Mouse (Mus musculus) forebrain, embryonic 15.5 days (tissue): ENCODE results near the gene Cdh24. TPM values are rescaled to one million over a fixed set of nuclear protein-coding genes. Genes with fewer than 3 reads are reported as not detected.

ENCODE experiments used
- ATAC-seq: fragments of 200-750 bp; cut with Nextera tagmentation; replicated peaks from 2 replicates; pipeline ENCODE4 v1.8.0; 2017; ENCODE audit warnings: mild to moderate bottlenecking, moderate TSS enrichment, moderate library complexity
- H3K27ac ChIP-seq: fragments of 300-500 bp; sonication (generic); replicated peaks from 2 replicates; pipeline ENCODE4 v1.5.1; 2015; ENCODE audit warnings: mild to moderate bottlenecking, inconsistent platforms
- H3K27me3 ChIP-seq: fragments of 300-500 bp; sonication (generic); 2 replicates; pipeline ENCODE4 v1.6.1; 2015; ENCODE audit warnings: inconsistent platforms
- H3K36me3 ChIP-seq: fragments of 300-500 bp; sonication (generic); 2 replicates; pipeline ENCODE4 v1.6.1; 2015; ENCODE audit warnings: mild to moderate bottlenecking, inconsistent platforms
- H3K4me1 ChIP-seq: fragments of 300-500 bp; sonication (generic); 2 replicates; pipeline ENCODE4 v1.6.1; 2015; ENCODE audit warnings: inconsistent platforms
- H3K4me2 ChIP-seq: fragments of 300-500 bp; sonication (generic); replicated peaks from 2 replicates; pipeline ENCODE4 v1.6.1; 2015; ENCODE audit warnings: mild to moderate bottlenecking, inconsistent platforms
- H3K4me3 ChIP-seq: fragments of 300-500 bp; sonication (generic); 2 replicates; pipeline ENCODE4 v1.5.1; 2015; ENCODE audit warnings: mild to moderate bottlenecking, inconsistent platforms
- H3K9ac ChIP-seq: fragments of 300-500 bp; sonication (generic); replicated peaks from 2 replicates; pipeline ENCODE4 v1.6.1; 2015; ENCODE audit warnings: mild to moderate bottlenecking, inconsistent platforms
- H3K9me3 ChIP-seq: fragments of 300-500 bp; sonication (generic); 2 replicates; pipeline ENCODE4 v1.6.1; 2016; ENCODE audit warnings: inconsistent platforms
- WGBS: fragments of 180-500 bp; shearing (Covaris S2); methylation state at CpG from one replicate; pipeline ENCODE4 v1.1.7; 2015; ENCODE audit warnings: mixed read lengths; 5-methylcytosine and 5-hydroxymethylcytosine counted together
- polyA plus RNA-seq: library from polyadenylated mRNA; unstranded; fragments of >200 nt; fragmentation: Nextera tagmentation; extraction: Ambion mirVana; gene quantifications from 2 replicates; pipeline ENCODE4 v1.2.1, GENCODE M21; 2015

Cdh24 gene
- polyA plus RNA-seq, 1 experiment from 2014 or later: 7.6 TPM

GRCm38 (mm10) chr14:54640121-54640520 lies 1.0 kb downstream of the Cdh24 start:
- Histone ChIP-seq H3K9me3 (no peaks in the 10 kb centered on the region), H3K4me2 (peak overlapping the region; percentile 63), H3K36me3 (peaks cover 43% of the 10 kb centered on the region), H3K4me3 (peak overlapping the region; percentile 72), H3K27ac (no peak overlapping the region), H3K27me3 (no peaks in the 10 kb centered on the region), H3K4me1 (peaks cover 25% of the 10 kb centered on the region), H3K9ac (peak overlapping the region; percentile 42)
- ATAC-seq: no peak
- WGBS: 4% methylated on average over 4 of the region's 4 CpGs

GRCm38 (mm10) chr14:54638210-54638609 lies 3.0 kb downstream of the Cdh24 start:
- no peak for ATAC-seq
- Histone ChIP-seq H3K4me1 (peaks cover 25% of the 10 kb centered on the region), H3K4me3 (no peak overlapping the region), H3K9ac (no peak overlapping the region), H3K9me3 (no peaks in the 10 kb centered on the region), H3K27ac (no peak overlapping the region), H3K4me2 (no peak overlapping the region), H3K36me3 (peaks cover 34% of the 10 kb centered on the region), H3K27me3 (no peaks in the 10 kb centered on the region)
- 71% methylated on average over 5 of the region's 5 CpGs for WGBS

DNA sequence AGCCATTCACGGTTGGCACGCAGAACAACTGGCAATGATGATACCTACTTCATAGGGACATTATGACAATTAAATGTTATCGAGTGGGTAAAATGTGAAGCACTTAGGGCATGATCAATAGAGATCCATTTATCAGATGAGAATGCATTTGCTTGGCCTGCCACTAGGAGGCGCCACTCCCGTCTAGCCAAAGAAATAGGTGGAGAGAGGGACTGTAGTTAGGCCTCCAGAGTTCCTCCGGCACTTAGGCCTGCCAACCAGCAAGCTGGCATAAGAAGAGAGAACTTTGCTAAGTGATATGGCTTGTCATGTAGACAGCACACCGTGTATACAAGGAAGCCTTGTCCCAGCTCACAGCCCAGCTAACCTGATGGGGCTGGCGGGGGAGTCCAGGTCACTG lies 4.2 kb downstream of the Cdh24 start:
- Histone ChIP-seq H3K9ac (no peak overlapping the region), H3K27me3 (no peaks in the 10 kb centered on the region), H3K27ac (no peak overlapping the region), H3K9me3 (no peaks in the 10 kb centered on the region), H3K36me3 (peaks cover 35% of the 10 kb centered on the region), H3K4me3 (no peak overlapping the region), H3K4me2 (no peak overlapping the region), H3K4me1 (peaks cover 25% of the 10 kb centered on the region)
- 44% methylated on average over 8 of the region's 8 CpGs for WGBS
- no peak for ATAC-seq

- peaks cover 11% of the 10 kb centered on the region for H3K4me1 ChIP-seq
- H3K9ac ChIP-seq: no peak overlapping the region
- H3K9me3 ChIP-seq: no peaks in the 10 kb centered on the region
- H3K36me3 ChIP-seq: peaks cover 51% of the 10 kb centered on the region
- no peak overlapping the region for H3K27ac ChIP-seq
- H3K4me2 ChIP-seq: no peak overlapping the region
- WGBS: 88% methylated on average over 4 of the region's 4 CpGs
- ATAC-seq: no peak
- H3K27me3 ChIP-seq: no peaks in the 10 kb centered on the region
- H3K4me3 ChIP-seq: no peak overlapping the region
Measured at GRCm38 (mm10) chr14:54634182-54634581, 7.0 kb downstream of the Cdh24 start.

DNA sequence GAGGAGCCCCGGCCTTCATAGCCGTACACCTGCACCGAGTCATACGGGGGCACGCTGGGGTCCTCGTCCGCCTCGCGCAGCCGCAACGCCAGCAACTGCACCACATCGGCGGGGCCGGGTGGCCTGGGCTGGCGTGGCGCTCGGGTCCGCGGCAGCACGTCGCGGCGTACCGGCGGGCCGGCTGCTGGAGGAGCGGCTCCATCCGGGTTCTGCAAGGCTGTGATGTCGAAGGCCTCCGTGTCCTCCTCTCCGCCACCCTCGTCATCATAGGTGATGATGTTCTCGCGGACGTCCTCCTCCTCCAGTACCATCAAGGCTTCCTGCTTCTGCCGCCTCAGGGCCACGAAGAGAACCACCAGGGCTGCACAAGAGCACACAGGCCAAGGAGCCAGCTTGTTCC lies 8.9 kb downstream of the Cdh24 start:
- Histone ChIP-seq H3K4me2 (no peak overlapping the region), H3K36me3 (peaks cover 46% of the 10 kb centered on the region), H3K4me3 (no peak overlapping the region), H3K9ac (no peak overlapping the region), H3K27ac (no peak overlapping the region), H3K9me3 (no peaks in the 10 kb centered on the region), H3K4me1 (no peaks in the 10 kb centered on the region), H3K27me3 (no peaks in the 10 kb centered on the region)
- ATAC-seq: no peak
- WGBS: 89% methylated on average over 37 of the region's 37 CpGs

DNA sequence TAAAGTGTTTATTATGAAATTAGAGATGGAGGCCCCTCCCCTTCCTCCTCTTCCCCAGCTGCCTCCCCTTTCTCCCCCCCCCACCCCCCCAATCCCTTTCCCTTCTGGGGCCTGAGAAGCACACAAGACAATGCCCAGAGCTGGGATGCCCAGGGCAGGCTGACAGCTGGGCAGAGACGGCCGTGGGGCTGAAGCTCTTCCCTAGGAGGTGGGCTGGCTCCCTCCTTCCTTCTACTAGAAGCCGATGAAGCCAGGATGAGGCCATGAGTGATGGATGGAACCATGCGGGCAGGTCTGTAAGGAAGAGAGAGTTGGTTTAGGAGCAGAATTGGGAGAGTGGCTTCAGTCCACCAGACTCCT lies 9.9 kb downstream of the Cdh24 start:
- ATAC-seq: no peak
- whole genome bisulfite sequencing: 71% methylated on average over 4 of the region's 4 CpGs
- Histone ChIP-seq H3K4me2 (no peak overlapping the region), H3K9me3 (no peaks in the 10 kb centered on the region), H3K27ac (peak overlapping the region; percentile 15; the same call in 1 of the 2 replicates), H3K9ac (no peak overlapping the region), H3K4me3 (no peak overlapping the region), H3K27me3 (no peaks in the 10 kb centered on the region), H3K4me1 (no peaks in the 10 kb centered on the region), H3K36me3 (peaks cover 40% of the 10 kb centered on the region)

GRCm38 (mm10) chr14:54630583-54631239 lies 10.5 kb downstream of the Cdh24 start:
- no peak overlapping the region for H3K27ac ChIP-seq

GRCm38 (mm10) chr14:54629797-54630196 lies 11.4 kb downstream of the Cdh24 start:
- Histone ChIP-seq H3K27me3 (no peaks in the 10 kb centered on the region), H3K4me1 (no peaks in the 10 kb centered on the region), H3K27ac (no peak overlapping the region), H3K4me2 (no peak overlapping the region), H3K9ac (no peak overlapping the region), H3K4me3 (no peak overlapping the region), H3K9me3 (no peaks in the 10 kb centered on the region), H3K36me3 (peaks cover 39% of the 10 kb centered on the region)
- WGBS: 93% methylated on average over 2 of the region's 2 CpGs
- no peak for ATAC-seq

More at GRCm38 (mm10) chr14:54630583-54631239, 10.5 kb downstream of the Cdh24 start:
- H3K36me3 ChIP-seq: peaks cover 39% of the 10 kb centered on the region
- H3K27me3 ChIP-seq: no peaks in the 10 kb centered on the region
- no peak overlapping the region for H3K4me3 ChIP-seq
- 67% methylated on average over 11 of the region's 11 CpGs for WGBS
- ATAC-seq: no peak
- H3K4me1 ChIP-seq: no peaks in the 10 kb centered on the region
- no peak overlapping the region for H3K9ac ChIP-seq
- H3K4me2 ChIP-seq: no peak overlapping the region
- H3K9me3 ChIP-seq: no peaks in the 10 kb centered on the region

- Histone ChIP-seq H3K36me3 (peaks cover 27% of the 10 kb centered on the region), H3K9me3 (no peaks in the 10 kb centered on the region), H3K4me2 (no peak overlapping the region), H3K9ac (no peak overlapping the region), H3K27ac (no peak overlapping the region), H3K4me1 (no peaks in the 10 kb centered on the region), H3K27me3 (no peaks in the 10 kb centered on the region), H3K4me3 (no peak overlapping the region)
- ATAC-seq: no peak
- 77% methylated on average over 5 of the region's 5 CpGs for WGBS
Measured at GRCm38 (mm10) chr14:54628103-54628502, 13.1 kb downstream of the Cdh24 start.

GRCm38 (mm10) chr14:54624976-54625375 lies 16.2 kb downstream of the Cdh24 start:
- no peaks in the 10 kb centered on the region; the same call in 1 of the 2 replicates for H3K36me3 ChIP-seq
- no peak overlapping the region for H3K4me2 ChIP-seq
- no peaks in the 10 kb centered on the region for H3K27me3 ChIP-seq
- no peak overlapping the region for H3K4me3 ChIP-seq
- ATAC-seq: no peak
- H3K9me3 ChIP-seq: no peaks in the 10 kb centered on the region
- WGBS: 74% methylated on average over 10 of the region's 10 CpGs
- no peak overlapping the region for H3K27ac ChIP-seq
- no peaks in the 10 kb centered on the region for H3K4me1 ChIP-seq
- no peak overlapping the region for H3K9ac ChIP-seq

- ATAC-seq: no peak
- Histone ChIP-seq H3K36me3 (no peaks in the 10 kb centered on the region), H3K4me3 (no peak overlapping the region), H3K9ac (no peak overlapping the region), H3K27me3 (no peaks in the 10 kb centered on the region), H3K4me2 (no peak overlapping the region), H3K27ac (no peak overlapping the region), H3K4me1 (no peaks in the 10 kb centered on the region), H3K9me3 (no peaks in the 10 kb centered on the region)
- WGBS: 88% methylated on average over 6 of the region's 6 CpGs
Measured at GRCm38 (mm10) chr14:54623334-54623733, 17.8 kb downstream of the Cdh24 start.

DNA sequence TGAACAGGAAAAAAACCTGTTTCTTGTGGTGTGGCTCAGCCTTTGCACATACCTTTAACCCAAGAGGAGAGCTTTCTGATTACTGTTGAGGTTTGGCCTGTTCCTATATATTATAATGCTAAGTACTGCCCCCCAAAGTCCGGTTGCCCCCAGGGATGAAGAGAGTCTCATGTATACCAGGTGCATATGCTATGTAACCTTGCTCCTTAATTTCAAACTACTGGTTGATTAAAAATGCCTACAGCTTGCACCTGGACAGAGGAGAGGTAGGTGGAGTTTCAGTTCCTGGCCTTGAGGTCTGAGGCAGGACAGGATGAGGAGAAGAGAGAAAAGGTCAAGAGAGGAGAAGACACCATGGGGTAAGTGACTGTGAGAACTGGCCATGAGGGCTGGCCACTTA lies 20.0 kb downstream of the Cdh24 start, which contains the start of gene Psmb11:
Psmb11 (plus strand) TSS at position 301 of the 400 bp plus-strand sequence.
- no peak for ATAC-seq
- Histone ChIP-seq H3K9me3 (no peaks in the 10 kb centered on the region), H3K36me3 (no peaks in the 10 kb centered on the region), H3K27me3 (no peaks in the 10 kb centered on the region), H3K4me2 (no peak within 1 kb of the TSS), H3K4me3 (no peak within 1 kb of the TSS), H3K27ac (no peak within 1 kb of the TSS), H3K4me1 (peaks cover 11% of the 10 kb centered on the region), H3K9ac (no peak within 1 kb of the TSS)
- WGBS: 86% methylated on average over 1 of the region's 1 CpGs

DNA sequence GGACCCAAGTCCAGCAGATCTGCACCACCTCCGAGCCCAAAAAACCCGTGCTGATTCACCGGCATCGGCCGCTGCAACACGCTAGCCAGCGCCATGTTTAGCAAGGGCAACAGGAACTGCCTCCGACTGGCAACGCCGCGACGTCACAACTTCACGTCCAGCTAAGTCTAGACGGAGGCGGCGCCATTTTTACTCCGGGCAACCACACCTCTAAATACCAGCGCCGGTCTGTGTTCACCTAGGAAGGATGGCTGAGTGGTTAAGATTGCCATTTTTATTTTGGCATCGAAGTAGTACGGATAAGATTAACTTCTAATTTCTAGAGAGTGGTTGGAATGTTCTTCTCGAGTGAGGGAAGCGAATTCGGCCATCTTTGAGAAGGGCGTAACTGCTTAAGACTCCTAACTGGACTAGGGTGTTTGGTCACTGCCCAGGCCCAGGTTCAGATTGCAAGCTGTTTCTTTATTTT lies 23.2 kb downstream of the Cdh24 start, which contains the start of gene Psmb5:
Psmb5 (minus strand) TSS at position 126 of the 469 bp plus-strand sequence.
- ATAC-seq: peak; percentile 90
- no peaks in the 10 kb centered on the region for H3K27me3 ChIP-seq
- peak within 1 kb of the TSS; percentile 93 for H3K9ac ChIP-seq
- peak within 1 kb of the TSS; percentile 91 for H3K4me3 ChIP-seq
- WGBS: under 1% methylated on average over 25 of the region's 25 CpGs
- H3K27ac ChIP-seq: peak within 1 kb of the TSS; percentile 83
- peaks cover 6% of the 10 kb centered on the region for H3K36me3 ChIP-seq
- no peaks in the 10 kb centered on the region for H3K9me3 ChIP-seq
- peaks cover 18% of the 10 kb centered on the region for H3K4me1 ChIP-seq
- peak within 1 kb of the TSS; percentile 75 for H3K4me2 ChIP-seq
